Mouse (Mus musculus) brain, embryonic 14.5 days (tissue): ENCODE measurements around the gene Gad1.

Source experiments
- CTCF ChIP-seq: fragments of 200-500 bp; IDR thresholded peaks from 2 replicates; pipeline ENCODE4 v1.5.1; 2012; ENCODE audit warnings: inconsistent platforms, mild to moderate bottlenecking, moderate library complexity, borderline replicate concordance; ENCODE audit not compliant: insufficient read depth, insufficient read length; ENCODE audit errors: extremely low read depth
- POLR2A ChIP-seq: fragments of 200-500 bp; IDR thresholded peaks from 2 replicates; pipeline ENCODE4 v1.6.1; 2012; ENCODE audit warnings: mild to moderate bottlenecking, inconsistent platforms, borderline replicate concordance; ENCODE audit not compliant: poor library complexity, insufficient read depth, insufficient read length, severe bottlenecking; ENCODE audit errors: extremely low read depth

DNA sequence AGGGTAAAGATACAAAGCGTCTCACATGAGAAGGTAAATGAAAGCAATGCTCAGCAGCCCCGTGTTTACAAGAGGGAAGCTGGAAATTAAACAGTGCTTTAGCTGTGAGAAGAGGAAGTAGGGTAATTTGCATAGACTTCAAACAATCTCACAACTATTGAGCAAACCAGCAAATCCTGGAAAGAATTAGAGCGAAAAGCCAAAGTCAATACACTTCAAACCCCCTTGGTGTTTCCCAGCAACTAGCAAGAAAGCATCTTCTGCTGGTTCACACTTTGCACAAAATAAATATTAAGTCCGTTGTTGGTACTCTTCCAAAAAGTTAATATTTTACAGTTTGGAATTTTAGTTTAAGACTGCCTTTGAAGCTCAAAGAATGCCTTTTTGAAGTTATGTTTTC, 47.0 kb upstream of the Gad1 start:
- TF ChIP-seq CTCF (no peak), POLR2A (no peak)
